Mouse (Mus musculus) gastrocnemius, adult 2 months (tissue): ENCODE results near the gene Ar. TPM values are rescaled to one million over a fixed set of nuclear protein-coding genes. Genes with fewer than 3 reads are reported as not detected.
A peak's percentile ranks its signal among the peaks of the same experiment; 100 is the strongest.

Experiments used
- DNase-seq: peaks from one replicate; pipeline ENCODE4 v3.0.0; 2022
- H3K27ac ChIP-seq: fragments of 200-600 bp; 2 replicates; pipeline ENCODE4 v1.8.1; 2022; ENCODE audit warnings: mild to moderate bottlenecking
- H3K4me3 ChIP-seq: fragments of 200-600 bp; 2 replicates; pipeline ENCODE4 v1.8.1; 2022; ENCODE audit warnings: mild to moderate bottlenecking, moderate library complexity
- CTCF ChIP-seq: fragments of 200-600 bp; IDR thresholded peaks from 2 replicates; pipeline ENCODE4 v1.8.1; 2022; ENCODE audit warnings: antibody characterized with exemption, mild to moderate bottlenecking, moderate library complexity
- intact Hi-C: fragments of 180-260 bp; cut with DNase I; formaldehyde crosslinking; loops from one replicate; pipeline ENCODE4 v1.15.1; 2025
- long read RNA-seq, 2 experiments: library from polyadenylated mRNA; stranded (forward); transcript quantifications; one replicate each; pipeline ENCODE4 v2.0.0; 2021
- total RNA-seq, 2 experiments: library from RNA; stranded (reverse); gene quantifications; 2 replicates each; pipeline ENCODE4 v1.2.3; 2021

Ar gene
- 10 to 100 TPM; 13.6 to 33.3 TPM for total RNA-seq
- long read RNA-seq, experiment 1, full-length matches to known transcripts, result 15 of 21 reads
- long read RNA-seq, experiment 1, partial matches to known transcripts, result 0 of 21 reads
- long read RNA-seq, experiment 1, other reads (novel, unspliced or antisense), result 6 of 21 reads
- long read RNA-seq, experiment 2, full-length matches to known transcripts, result 20 of 30 reads
- long read RNA-seq, experiment 2, partial matches to known transcripts, result 0 of 30 reads
- long read RNA-seq, experiment 2, other reads (novel, unspliced or antisense), result 10 of 30 reads

- peak; percentile 68 for DNase-seq
- H3K4me3 ChIP-seq, result peak within 1 kb of the TSS; percentile 80
- intact Hi-C loops, result loop anchor here (10.0 kb wide), 1 partner anchor 166 kb away; no protein-coding TSS in a partner anchor
- TF ChIP-seq CTCF, result no peak
- peak within 1 kb of the TSS; percentile 86 for H3K27ac ChIP-seq
Measured at GRCm38 (mm10) chrX:98148531-98149342, at the start of gene Ar. TSS of gene Ar (plus strand) at chrX:98148769.

- DNase-seq, result peak; percentile 53
- Histone ChIP-seq H3K4me3 (peak overlapping the region; percentile 80), H3K27ac (peak overlapping the region; percentile 86)
- TF ChIP-seq CTCF, result no peak
- intact Hi-C loops, result loop anchor here (2.0 to 10.0 kb wide), 3 partner anchors 67 to 231 kb away; no protein-coding TSS in a partner anchor
Measured at GRCm38 (mm10) chrX:98149724-98150392, 1.3 kb downstream of the Ar start.

GRCm38 (mm10) chrX:98150393-98151119 lies 2.0 kb downstream of the Ar start:
- intact Hi-C loops, result loop anchor here (2.0 to 5.0 kb wide), 2 partner anchors 67 to 230 kb away; no protein-coding TSS in a partner anchor
- DNase-seq, result peak; percentile 56

GRCm38 (mm10) chrX:98189759-98190158 lies 41.2 kb downstream of the Ar start:
- no peak overlapping the region for H3K4me3 ChIP-seq
- TF ChIP-seq CTCF, result no peak
- DNase-seq, result no peak
- H3K27ac ChIP-seq, result no peak overlapping the region
- intact Hi-C loops, result no loop called here

More at GRCm38 (mm10) chrX:98150393-98151119, 2.0 kb downstream of the Ar start:
- TF ChIP-seq CTCF, result no peak
- peak overlapping the region; percentile 80 for H3K4me3 ChIP-seq
- H3K27ac ChIP-seq, result peak overlapping the region; percentile 86

GRCm38 (mm10) chrX:98205766-98206165 lies 57.2 kb downstream of the Ar start:
- intact Hi-C loops, result no loop called here
- no peak for DNase-seq
- TF ChIP-seq CTCF, result no peak
- Histone ChIP-seq H3K4me3 (no peak overlapping the region), H3K27ac (no peak overlapping the region)

- DNase-seq, result no peak
- H3K4me3 ChIP-seq, result no peak overlapping the region
- no peak overlapping the region for H3K27ac ChIP-seq
- intact Hi-C loops, result no loop called here
- TF ChIP-seq CTCF, result no peak
Measured at GRCm38 (mm10) chrX:98207166-98207565, 58.6 kb downstream of the Ar start.

GRCm38 (mm10) chrX:98216103-98216502 lies 67.5 kb downstream of the Ar start:
- intact Hi-C loops, result loop anchor here (5.0 kb wide), 1 partner anchor 64 kb away; no protein-coding TSS in a partner anchor
- no peak for DNase-seq
- Histone ChIP-seq H3K4me3 (no peak overlapping the region), H3K27ac (peak overlapping the region; percentile 68)
- TF ChIP-seq CTCF, result no peak

GRCm38 (mm10) chrX:98239011-98239410 lies 90.4 kb downstream of the Ar start:
- intact Hi-C loops, result no loop called here
- Histone ChIP-seq H3K4me3 (no peak overlapping the region), H3K27ac (no peak overlapping the region)
- no peak for DNase-seq
- no peak for TF ChIP-seq CTCF

GRCm38 (mm10) chrX:98245108-98245507 lies 96.5 kb downstream of the Ar start:
- no peak for DNase-seq
- no peak for TF ChIP-seq CTCF
- intact Hi-C loops, result no loop called here
- Histone ChIP-seq H3K4me3 (no peak overlapping the region), H3K27ac (no peak overlapping the region)

GRCm38 (mm10) chrX:98248363-98248762 lies 99.8 kb downstream of the Ar start:
- intact Hi-C loops, result no loop called here
- Histone ChIP-seq H3K4me3 (no peak overlapping the region), H3K27ac (no peak overlapping the region)
- TF ChIP-seq CTCF, result no peak
- no peak for DNase-seq

- H3K27ac ChIP-seq, result no peak overlapping the region
- no peak for DNase-seq
- intact Hi-C loops, result no loop called here
- no peak overlapping the region for H3K4me3 ChIP-seq
- TF ChIP-seq CTCF, result no peak
Measured at GRCm38 (mm10) chrX:98259620-98260019, 111.1 kb downstream of the Ar start.

GRCm38 (mm10) chrX:98265755-98266154 lies 117.2 kb downstream of the Ar start:
- no peak for TF ChIP-seq CTCF
- no peak overlapping the region for H3K4me3 ChIP-seq
- H3K27ac ChIP-seq, result no peak overlapping the region
- no peak for DNase-seq
- intact Hi-C loops, result no loop called here
